Mouse (Mus musculus) forebrain, embryonic 11.5 days (tissue): ENCODE results near the gene Btbd35f29. TPM values are rescaled to one million over a fixed set of nuclear protein-coding genes. Genes with fewer than 3 reads are reported as not detected.
"Not testable (repeated sequence)": the region's sequence is repeated elsewhere in the genome, so short reads cannot be mapped to it uniquely, and the experiment has no call there.

ENCODE experiments used
- ATAC-seq: fragments of 200-750 bp; cut with Nextera tagmentation; replicated peaks from 2 replicates; pipeline ENCODE4 v1.8.0; 2017; ENCODE audit warnings: moderate TSS enrichment; ENCODE audit not compliant: low FRiP score
- DNase-seq: peaks from one replicate; pipeline ENCODE4 v3.0.0-alpha.2; 2017; ENCODE audit warnings: low spot score
- H3K27ac ChIP-seq: fragments of 300-500 bp; sonication (generic); 2 replicates; pipeline ENCODE4 v1.5.1; 2014; ENCODE audit warnings: low read depth, low read length
- H3K27me3 ChIP-seq: fragments of 300-500 bp; sonication (generic); 2 replicates; pipeline ENCODE4 v1.6.1; 2014; ENCODE audit warnings: mild to moderate bottlenecking, low read length, mixed read lengths; ENCODE audit not compliant: control insufficient read depth, insufficient read depth
- H3K36me3 ChIP-seq: fragments of 300-500 bp; sonication (generic); 2 replicates; pipeline ENCODE4 v1.6.1; 2014; ENCODE audit warnings: mild to moderate bottlenecking, low read length, moderate library complexity, mixed read lengths; ENCODE audit not compliant: control insufficient read depth, insufficient read depth
- H3K4me1 ChIP-seq: fragments of 300-500 bp; sonication (generic); replicated peaks from 2 replicates; pipeline ENCODE4 v1.6.1; 2014; ENCODE audit warnings: low read length, mixed read lengths; ENCODE audit not compliant: control insufficient read depth, insufficient read depth
- H3K4me2 ChIP-seq: fragments of 300-500 bp; sonication (generic); 2 replicates; pipeline ENCODE4 v1.6.1; 2014; ENCODE audit warnings: low read depth, mild to moderate bottlenecking, low read length, moderate library complexity, mixed read lengths; ENCODE audit not compliant: severe bottlenecking
- H3K4me3 ChIP-seq: fragments of 300-500 bp; sonication (generic); 2 replicates; pipeline ENCODE4 v1.5.1; 2014; ENCODE audit warnings: low read depth, low read length
- H3K9ac ChIP-seq: fragments of 300-500 bp; sonication (generic); 2 replicates; pipeline ENCODE4 v1.6.1; 2014; ENCODE audit warnings: low read length
- H3K9me3 ChIP-seq: fragments of 300-500 bp; sonication (generic); 2 replicates; pipeline ENCODE4 v1.6.1; 2016; ENCODE audit warnings: low read length, mixed read lengths; ENCODE audit not compliant: control insufficient read depth
- WGBS: fragments of 180-500 bp; shearing (Covaris S2); extraction: QIAGEN DNeasy Blood & Tissue Kit; methylation state at CpG from one replicate; pipeline ENCODE4 v1.1.7; 2014; 5-methylcytosine and 5-hydroxymethylcytosine counted together
- polyA plus RNA-seq: library from polyadenylated mRNA; unstranded; fragments of >200 nt; fragmentation: Nextera tagmentation; extraction: Ambion mirVana; gene quantifications from 2 replicates; pipeline ENCODE4 v1.2.1, GENCODE M21; 2014

Btbd35f29 gene
- polyA plus RNA-seq, 1 experiment from 2014 or later = not detected

DNA sequence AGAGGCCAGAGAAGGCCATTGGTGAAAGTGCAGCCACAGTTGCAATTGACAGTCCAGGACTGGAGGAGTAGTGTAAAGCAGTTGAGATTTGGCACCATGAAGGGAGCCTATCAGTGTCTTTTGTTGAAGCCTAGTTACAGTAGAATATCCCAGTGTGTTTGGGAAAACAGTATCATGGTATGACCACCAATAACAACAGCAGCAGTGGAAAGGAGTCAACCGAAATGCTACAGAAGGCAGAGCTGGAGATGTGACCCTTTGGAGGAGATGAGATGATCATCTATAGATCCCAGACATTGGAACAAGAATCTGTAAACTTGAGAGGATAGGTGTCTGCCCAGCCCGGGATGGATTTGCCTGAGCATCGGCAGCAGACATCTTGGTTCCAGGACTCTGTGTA, 47.7 kb downstream of the Btbd35f29 start:
- H3K4me2 ChIP-seq, DNase-seq, ATAC-seq, H3K9me3 ChIP-seq, H3K9ac ChIP-seq, H3K4me3 ChIP-seq, H3K27ac ChIP-seq, H3K36me3 ChIP-seq, H3K4me1 ChIP-seq, H3K27me3 ChIP-seq: not testable (repeated sequence)
- WGBS = 96% methylated on average over 2 of the region's 3 CpGs

Other genes with a start within 250 kb of the Btbd35f29 start
- not detected in 2 replicates for gene Spin2f, start 136.2 kb downstream of the Btbd35f29 start, polyA plus RNA-seq
- gene Btbd35f26, start 218.8 kb downstream of the Btbd35f29 start, polyA plus RNA-seq = not detected in 2 replicates